Mouse (Mus musculus) heart, postnatal 0 days (tissue): Measurements from ENCODE around the gene Igsf3.

Source experiments
- CTCF ChIP-seq: IDR thresholded peaks from 2 replicates; pipeline ENCODE4 v1.5.1; 2016; ENCODE audit warnings: antibody characterized with exemption, control low read depth, low read depth
- EP300 ChIP-seq: IDR thresholded peaks from 2 replicates; pipeline ENCODE4 v1.6.1; 2016; ENCODE audit warnings: antibody characterized with exemption, low read depth

GRCm38 (mm10) chr3:101423188-101423587, 46.3 kb downstream of the Igsf3 start:
- no peak for TF ChIP-seq CTCF
- no peak for TF ChIP-seq EP300
